Mouse (Mus musculus): ENCODE data around the gene Ccdc12. TPM values are rescaled to one million over a fixed set of nuclear protein-coding genes. Genes with fewer than 3 reads are reported as not detected.

Gene Ccdc12
- total RNA-seq, 2 experiments from 2014 or later: 43.4 to 51.7 TPM

DNA sequence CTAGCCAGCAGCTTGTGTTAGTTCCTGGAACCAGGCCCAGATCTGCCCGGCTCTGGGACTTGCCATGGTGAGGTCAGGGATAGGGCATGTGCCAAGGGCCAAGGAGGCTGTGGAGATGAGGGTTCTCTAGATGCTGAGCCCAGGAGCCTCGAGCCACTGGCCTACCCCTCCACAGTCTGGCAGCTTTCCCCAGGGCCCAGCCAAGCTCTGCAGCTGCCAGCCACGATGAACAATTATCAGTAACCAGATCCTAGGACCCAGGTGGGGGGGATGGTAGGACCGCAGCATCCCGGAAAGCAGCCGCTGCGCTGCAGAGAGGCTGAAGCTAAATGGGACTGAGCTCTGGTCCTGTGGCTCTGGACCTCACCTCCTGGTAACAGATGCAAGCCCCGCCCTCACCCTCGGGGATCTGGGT lies 69.4 kb downstream of the Ccdc12 start:
- DNase-seq: peak; percentile 65
- H3K27ac ChIP-seq: no peak overlapping the region
- TF ChIP-seq CTCF (IDR thresholded peaks at IDR 0.05): no peak
- intact Hi-C loops (cut with DNase I): no loop called here
- H3K4me3 ChIP-seq: no peak overlapping the region

DNA sequence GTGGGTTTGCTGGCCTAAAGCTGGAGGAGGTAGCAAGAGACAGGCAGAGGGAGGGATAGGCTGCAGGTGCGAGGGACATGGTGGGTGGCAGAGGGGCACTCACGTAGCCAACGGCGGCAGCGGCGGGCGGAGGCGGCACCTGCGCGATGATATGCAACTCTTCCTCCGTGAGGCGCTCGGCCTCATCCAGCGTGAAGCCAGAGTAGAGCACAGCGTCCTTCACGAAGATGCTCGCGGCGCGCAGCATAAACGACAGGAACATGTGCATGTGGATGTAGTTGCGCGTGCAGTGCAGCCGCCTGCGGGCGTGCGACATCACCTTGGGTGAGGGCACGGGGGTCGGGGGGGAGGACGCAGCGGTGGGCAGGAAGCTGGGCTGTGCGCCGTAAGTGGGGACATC lies 70.6 kb downstream of the Ccdc12 start:
- DNase-seq: no peak
- no peak for TF ChIP-seq CTCF (IDR thresholded peaks at IDR 0.05)
- H3K27ac ChIP-seq: no peak overlapping the region
- intact Hi-C loops (cut with DNase I): no loop called here
- H3K4me3 ChIP-seq: no peak overlapping the region

DNA sequence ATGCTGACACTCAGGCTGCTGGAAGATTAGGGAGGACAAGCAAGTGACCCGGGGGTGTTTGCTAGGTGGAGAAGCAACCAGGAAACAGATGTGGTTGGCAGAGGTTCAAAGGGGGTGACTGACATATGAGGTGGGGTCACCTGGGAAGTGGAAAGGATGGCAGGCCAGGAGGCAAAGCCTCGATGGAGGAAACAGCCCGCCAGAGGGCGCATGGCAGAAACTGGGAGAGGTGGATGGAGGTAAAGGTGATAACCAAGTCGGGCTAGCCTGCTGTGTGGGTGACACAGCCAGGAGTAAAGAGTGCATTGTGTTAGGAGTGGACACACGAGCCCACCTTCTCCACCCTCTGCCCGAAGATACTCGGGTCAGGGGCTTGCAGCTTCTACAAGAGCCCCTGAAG lies 73.5 kb downstream of the Ccdc12 start:
- DNase-seq: peak; percentile 53
- intact Hi-C loops (cut with DNase I): loop anchor here (2.0 kb wide), 1 partner anchor 53 kb away; no protein-coding TSS in a partner anchor
- Histone ChIP-seq H3K27ac (no peak overlapping the region), H3K4me3 (no peak overlapping the region)
- peak; percentile 69 for TF ChIP-seq CTCF (IDR thresholded peaks at IDR 0.05)

DNA sequence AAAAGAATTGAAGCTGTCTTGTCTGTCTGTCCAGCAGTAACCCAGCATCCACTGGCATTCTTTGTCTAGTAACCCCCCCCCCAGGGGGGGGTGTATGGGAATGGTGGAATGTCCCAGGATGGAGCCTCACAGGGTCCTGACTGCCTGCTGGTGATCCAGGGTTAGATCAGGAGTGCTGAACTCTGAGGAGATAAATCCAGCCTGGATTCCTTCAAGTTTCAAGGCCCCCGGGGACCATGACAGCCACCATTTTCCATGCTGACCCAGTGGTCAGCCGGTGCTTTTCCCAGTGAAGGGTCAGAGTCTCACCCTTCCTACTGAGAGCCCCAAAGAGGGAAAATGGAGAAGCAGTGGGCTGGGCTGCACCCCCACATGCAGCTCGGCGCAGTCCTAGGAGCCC lies 75.6 kb downstream of the Ccdc12 start:
- H3K4me3 ChIP-seq: peak overlapping the region; percentile 66
- H3K27ac ChIP-seq: peak overlapping the region; percentile 86; the same call in 1 of the 2 replicates
- no peak for TF ChIP-seq CTCF (IDR thresholded peaks at IDR 0.05)
- intact Hi-C loops (cut with DNase I): no loop called here
- no peak for DNase-seq

DNA sequence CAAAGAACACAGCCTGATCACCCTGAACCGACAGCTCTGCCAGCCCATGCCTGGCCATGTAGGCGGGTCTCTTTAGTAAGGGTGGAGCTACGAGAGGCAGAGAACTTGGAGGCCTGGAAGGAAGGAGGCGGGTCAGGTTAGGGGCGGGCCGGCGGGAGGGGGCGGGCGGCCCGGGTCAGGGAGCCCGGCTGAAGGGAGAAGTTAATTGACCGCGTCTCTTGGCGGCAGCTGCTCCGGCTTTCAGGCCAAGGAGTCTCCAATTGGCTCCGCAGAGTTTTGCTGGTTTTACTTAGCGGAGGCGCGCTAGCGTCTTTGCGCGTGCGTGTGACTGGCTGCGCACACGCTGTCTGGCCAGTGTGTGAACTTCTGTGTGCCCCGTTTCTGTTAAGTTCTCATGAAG lies 76.3 kb downstream of the Ccdc12 start:
- DNase-seq: peak; percentile 92
- intact Hi-C loops (cut with DNase I): no loop called here
- Histone ChIP-seq H3K27ac (peak overlapping the region; percentile 86), H3K4me3 (peak overlapping the region; percentile 66)
- TF ChIP-seq CTCF (IDR thresholded peaks at IDR 0.05): no peak

DNA sequence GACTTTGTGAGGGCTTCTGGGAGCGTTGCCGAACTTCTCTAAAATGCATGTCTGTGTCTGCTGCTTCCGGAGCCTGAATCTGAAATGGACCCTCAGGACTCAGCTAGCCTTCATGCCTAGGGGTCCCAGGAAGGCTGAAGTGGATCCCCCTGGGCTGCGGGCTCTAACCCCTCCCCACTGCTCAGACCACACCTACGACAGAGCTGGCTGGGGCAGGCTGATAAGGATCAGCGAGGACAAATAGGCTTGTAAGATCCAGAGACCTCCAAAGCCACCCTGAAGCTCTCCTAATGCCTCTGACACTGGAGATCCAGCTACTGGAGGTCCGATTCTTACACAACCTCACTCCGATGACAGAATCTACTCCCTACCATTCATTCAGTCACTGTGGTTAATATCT lies 76.8 kb downstream of the Ccdc12 start:
- no peak for DNase-seq

DNA sequence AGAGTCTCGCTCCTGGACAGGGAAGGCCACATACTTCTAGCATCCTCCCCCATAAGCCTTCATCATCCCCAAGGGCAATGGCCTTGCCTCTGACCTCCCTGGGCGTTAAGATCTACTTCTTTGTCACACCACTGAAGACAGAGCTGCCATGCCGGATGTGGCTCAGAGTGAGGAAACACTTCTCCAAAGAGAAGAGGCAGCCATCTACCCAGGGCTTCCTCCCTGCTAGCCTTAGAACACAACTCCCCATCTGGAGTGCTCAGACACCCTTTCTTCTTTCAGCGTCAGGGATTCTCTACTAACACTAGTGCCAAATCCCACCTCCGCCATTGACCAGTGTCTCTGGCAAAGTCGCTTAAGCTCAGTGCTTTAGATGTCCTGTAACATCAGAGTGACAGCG lies 77.9 kb downstream of the Ccdc12 start:
- no peak overlapping the region for H3K4me3 ChIP-seq
- intact Hi-C loops (cut with DNase I): no loop called here
- no peak for TF ChIP-seq CTCF (IDR thresholded peaks at IDR 0.05)
- no peak for DNase-seq
- H3K27ac ChIP-seq: no peak overlapping the region

More for the DNA sequence above, 76.8 kb downstream of the Ccdc12 start:
- intact Hi-C loops (cut with DNase I): no loop called here
- Histone ChIP-seq H3K27ac (peak overlapping the region; percentile 86), H3K4me3 (peak overlapping the region; percentile 66)
- no peak for TF ChIP-seq CTCF (IDR thresholded peaks at IDR 0.05)

DNA sequence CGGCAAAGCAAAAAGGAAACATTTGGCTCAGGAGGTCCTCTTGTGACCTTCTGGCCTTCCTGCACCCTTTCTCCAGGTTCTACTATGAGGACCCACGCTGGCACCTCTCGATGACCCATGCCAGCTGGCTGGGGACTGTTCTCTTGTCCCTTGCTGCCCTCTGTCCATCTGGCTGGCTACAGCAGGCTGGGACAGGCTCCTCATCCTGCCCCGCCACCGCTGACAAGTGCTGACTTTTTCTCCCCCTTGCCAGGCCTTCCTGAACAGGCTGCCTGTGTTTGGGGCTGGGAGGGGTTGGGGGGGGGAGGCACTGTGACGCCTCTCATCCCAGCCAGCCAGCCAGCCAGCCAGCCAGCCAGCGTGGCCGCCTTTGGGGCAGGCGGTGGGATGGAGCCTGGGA lies 80.1 kb downstream of the Ccdc12 start:
- no peak overlapping the region for H3K27ac ChIP-seq
- intact Hi-C loops (cut with DNase I): no loop called here
- DNase-seq: no peak

DNA sequence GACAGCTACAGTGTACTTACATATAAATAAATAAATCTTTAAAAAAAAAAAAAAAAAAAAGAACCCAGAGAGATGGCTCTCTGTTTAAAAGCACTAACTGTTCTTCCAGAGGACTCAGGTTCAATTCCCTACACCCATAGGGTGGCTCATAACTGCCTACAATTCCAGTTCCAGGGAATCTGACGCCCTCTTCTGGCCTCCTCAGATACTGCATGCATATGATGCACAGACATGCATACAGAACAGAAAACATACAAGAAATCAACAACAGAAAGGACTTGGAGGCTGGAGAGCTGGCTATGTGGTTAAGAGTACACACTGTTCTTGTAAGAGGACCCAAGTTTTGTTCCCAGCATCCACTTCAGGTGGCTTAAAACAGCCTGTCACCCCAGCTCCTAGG lies 81.8 kb downstream of the Ccdc12 start:
- no peak overlapping the region for H3K27ac ChIP-seq
- intact Hi-C loops (cut with DNase I): no loop called here
- no peak for DNase-seq
- no peak overlapping the region for H3K4me3 ChIP-seq
- peak; percentile 26; the same call in 1 of the 2 replicates for TF ChIP-seq CTCF (IDR thresholded peaks at IDR 0.05)

More for the DNA sequence above, 80.1 kb downstream of the Ccdc12 start:
- no peak overlapping the region for H3K4me3 ChIP-seq
- no peak for TF ChIP-seq CTCF (IDR thresholded peaks at IDR 0.05)

DNA sequence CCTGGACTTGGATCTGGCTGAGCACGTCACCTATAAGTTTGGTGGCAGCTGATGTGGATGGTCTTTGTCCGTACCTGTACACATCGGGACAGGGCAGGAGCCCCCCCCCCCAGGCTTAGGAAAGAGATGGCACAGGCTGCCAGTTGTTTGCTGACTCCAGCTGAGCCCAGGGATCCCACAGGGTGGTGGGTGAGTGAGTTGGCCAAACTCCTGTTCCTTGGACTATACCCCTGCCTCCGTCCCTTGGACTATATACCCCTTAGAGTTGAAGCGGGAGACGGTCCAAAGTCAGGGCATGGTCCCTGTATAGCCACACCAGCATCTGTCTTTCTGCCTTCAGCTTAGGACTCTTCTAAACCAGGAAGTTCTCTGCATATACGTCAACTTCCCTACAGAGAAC lies 83.7 kb downstream of the Ccdc12 start:
- no peak for TF ChIP-seq CTCF (IDR thresholded peaks at IDR 0.05)
- Histone ChIP-seq H3K4me3 (no peak overlapping the region), H3K27ac (no peak overlapping the region)
- intact Hi-C loops (cut with DNase I): no loop called here
- no peak for DNase-seq

DNA sequence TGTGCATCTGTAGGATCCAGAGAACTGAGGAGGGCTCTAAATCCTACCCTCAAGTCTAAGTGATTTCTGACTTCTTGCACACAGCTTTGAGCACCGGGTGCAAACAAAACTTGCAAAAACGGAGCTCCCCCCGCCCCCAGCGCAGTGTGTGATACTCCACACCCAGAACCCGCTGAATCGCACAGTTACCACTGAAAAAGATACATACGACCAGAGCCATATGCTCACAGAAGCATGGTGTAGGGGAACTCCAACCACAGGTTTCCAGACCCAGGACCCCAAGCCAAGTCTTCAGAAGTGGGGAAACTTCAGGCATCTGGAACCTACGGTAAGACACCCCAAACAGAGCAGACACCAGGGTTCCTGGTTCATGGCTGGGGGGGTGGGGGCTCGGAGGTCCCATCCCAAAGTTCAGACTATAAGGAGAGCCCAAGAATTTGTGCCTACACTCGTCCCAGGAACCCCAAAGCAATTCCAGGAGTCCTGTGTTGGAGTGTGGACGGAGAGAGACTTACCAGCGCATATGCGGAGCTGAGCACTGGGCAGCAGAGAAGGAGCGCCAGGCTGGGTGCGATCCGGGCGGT lies 85.5 kb downstream of the Ccdc12 start, which contains the start of gene Myl3:
Myl3 (plus strand) TSS at position 151 of the 584 bp plus-strand sequence.
- intact Hi-C loops (cut with DNase I): no loop called here
- peak within 1 kb of the TSS; percentile 64 for H3K27ac ChIP-seq
- no peak for TF ChIP-seq CTCF (IDR thresholded peaks at IDR 0.05)
- H3K4me3 ChIP-seq: peak within 1 kb of the TSS; percentile 78
- no peak for DNase-seq

DNA sequence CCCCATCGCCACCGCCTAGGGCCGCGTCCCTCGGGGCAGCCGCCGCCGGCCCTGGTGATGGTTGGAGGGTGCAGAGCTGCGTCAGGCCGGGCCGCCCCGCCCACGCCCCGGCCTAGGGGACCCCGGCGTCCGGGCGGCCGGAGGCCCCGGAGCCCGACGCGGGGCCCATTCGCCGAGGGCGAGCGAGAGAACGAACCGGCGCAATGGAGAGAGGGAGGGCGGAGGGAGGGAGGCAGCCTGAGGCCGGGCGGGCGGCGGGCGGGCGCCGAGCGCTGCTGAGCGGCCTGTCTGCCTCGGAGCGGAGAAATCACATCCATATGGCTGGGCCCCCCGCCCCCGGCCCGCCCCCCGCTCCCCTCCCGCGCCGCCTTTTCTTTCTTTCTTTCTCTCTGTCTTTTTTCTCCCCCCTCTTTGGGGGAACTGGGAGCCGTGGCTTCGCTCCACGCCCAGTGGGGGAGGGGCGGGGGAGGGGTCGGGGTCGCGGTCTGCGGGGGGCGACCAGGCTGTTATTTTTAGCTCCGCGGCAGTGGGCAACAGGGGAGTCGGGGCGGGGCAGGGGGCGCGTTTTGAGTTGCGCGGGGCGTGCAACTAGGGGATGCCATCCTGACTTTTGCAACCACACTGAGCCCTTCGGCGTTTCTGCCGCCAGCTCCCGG lies 86.1 kb downstream of the Ccdc12 start:
- peak; percentile 48 for DNase-seq
- H3K27ac ChIP-seq: peak overlapping the region; percentile 64
- no peak for TF ChIP-seq CTCF (IDR thresholded peaks at IDR 0.05)
- peak overlapping the region; percentile 78 for H3K4me3 ChIP-seq
- intact Hi-C loops (cut with DNase I): no loop called here

DNA sequence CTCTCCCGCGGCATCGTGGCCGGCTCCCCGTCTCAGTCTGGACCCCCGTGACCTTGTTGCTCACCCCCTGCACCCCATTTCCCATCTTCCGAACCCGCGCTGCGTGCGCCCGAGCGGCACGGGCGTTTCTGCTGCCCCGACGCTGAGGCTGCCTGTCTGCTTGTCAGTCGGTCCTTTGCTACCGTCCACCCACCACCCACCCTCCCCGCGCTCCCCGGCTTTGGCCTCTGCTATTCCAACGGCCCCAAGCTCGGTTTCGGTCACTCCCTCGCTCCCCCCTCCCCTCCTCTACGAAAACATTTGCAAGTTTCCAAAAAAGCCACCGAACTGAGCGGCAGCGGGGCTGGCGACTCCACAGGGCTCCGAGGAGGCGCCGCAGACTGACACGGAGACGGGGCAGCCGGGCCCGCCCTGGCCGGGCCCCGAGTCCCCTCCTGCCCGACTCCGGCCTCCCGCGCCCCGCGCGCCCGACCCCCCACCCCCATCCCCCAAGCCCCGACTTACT lies 86.7 kb downstream of the Ccdc12 start:
- no peak for TF ChIP-seq CTCF (IDR thresholded peaks at IDR 0.05)
- intact Hi-C loops (cut with DNase I): no loop called here
- Histone ChIP-seq H3K27ac (peak overlapping the region; percentile 64), H3K4me3 (peak overlapping the region; percentile 78)
- DNase-seq: peak; percentile 36
